Mouse (Mus musculus) ES-Bruce4 (cell line): ENCODE data around the gene Farsa. TPM values are rescaled to one million over a fixed set of nuclear protein-coding genes. Genes with fewer than 3 reads are reported as not detected.

Source experiments
- H3K27ac ChIP-seq: 2 replicates; pipeline ENCODE4 v1.5.1; 2012; ENCODE audit warnings: low read length, inconsistent platforms; ENCODE audit not compliant: insufficient read depth
- H3K27me3 ChIP-seq: 2 replicates; pipeline ENCODE4 v1.6.1; 2012; ENCODE audit warnings: mild to moderate bottlenecking, low read length, inconsistent platforms; ENCODE audit not compliant: control insufficient read depth, poor library complexity, insufficient read depth, severe bottlenecking
- H3K36me3 ChIP-seq: 2 replicates; pipeline ENCODE4 v1.6.1; 2012; ENCODE audit warnings: inconsistent platforms, mild to moderate bottlenecking, low read length, moderate library complexity; ENCODE audit not compliant: control insufficient read depth, poor library complexity, insufficient read depth, severe bottlenecking
- H3K4me1 ChIP-seq: one replicate; pipeline ENCODE4 v1.8.1; 2011; ENCODE audit warnings: low read length; ENCODE audit not compliant: control insufficient read depth, insufficient read depth
- H3K4me3 ChIP-seq: 2 replicates; pipeline ENCODE4 v1.5.1; 2011; ENCODE audit warnings: low read depth, mild to moderate bottlenecking, low read length
- H3K9ac ChIP-seq: 2 replicates; pipeline ENCODE4 v1.6.1; 2012; ENCODE audit warnings: low read depth, mild to moderate bottlenecking, inconsistent platforms; ENCODE audit not compliant: poor library complexity, severe bottlenecking
- H3K9me3 ChIP-seq: replicated peaks from 2 replicates; pipeline ENCODE4 v1.6.1; 2012; ENCODE audit warnings: mild to moderate bottlenecking, low read length, inconsistent platforms; ENCODE audit not compliant: control insufficient read depth, poor library complexity, insufficient read depth, severe bottlenecking
- CTCF ChIP-seq: IDR thresholded peaks from one replicate; pipeline ENCODE4 v1.8.1; 2011; ENCODE audit warnings: low read depth, low read length
- EP300 ChIP-seq: IDR thresholded peaks from 2 replicates; pipeline ENCODE4 v1.6.1; 2011; ENCODE audit warnings: low read depth, low read length; ENCODE audit not compliant: insufficient read depth
- POLR2A ChIP-seq: IDR thresholded peaks from one replicate; pipeline ENCODE4 v1.8.1; 2011; ENCODE audit warnings: low read length; ENCODE audit not compliant: insufficient read depth
- polyA plus RNA-seq: library from polyadenylated mRNA; stranded (reverse); fragments of >200 nt; gene quantifications from 2 replicates; pipeline ENCODE4 v1.2.4, GENCODE M21; 2011; ENCODE audit warnings: low read depth; ENCODE audit not compliant: missing spikeins, insufficient read depth, insufficient read length

Gene Farsa
- 50.8 and 52.6 TPM in 2 replicates for polyA plus RNA-seq

DNA sequence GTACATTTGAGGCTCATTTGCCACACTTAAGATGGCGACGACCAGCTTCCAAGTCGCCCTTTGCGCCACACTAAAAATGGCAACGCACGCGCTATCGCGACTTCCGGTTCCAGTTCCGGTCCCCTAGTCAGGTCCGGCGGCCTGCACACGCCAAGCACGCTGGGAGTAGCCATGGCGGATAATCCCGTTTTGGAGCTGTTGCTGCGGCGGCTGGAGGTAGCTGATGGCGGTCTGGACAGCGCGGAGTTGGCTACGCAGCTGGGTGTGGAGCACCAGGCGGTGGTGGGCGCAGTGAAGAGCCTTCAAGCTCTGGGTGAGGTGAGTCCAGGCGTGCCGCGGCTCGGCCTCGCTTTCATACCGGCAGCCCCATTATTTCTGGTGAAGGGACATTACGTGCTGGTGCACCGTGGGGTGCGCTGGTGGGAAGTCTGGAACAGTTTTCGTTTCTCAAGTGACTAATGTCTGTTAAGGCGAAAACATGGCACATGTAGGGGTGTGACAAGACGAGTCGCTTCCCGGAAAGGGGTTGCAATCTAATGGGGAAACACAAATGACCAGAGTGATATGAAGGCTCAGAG lies at the start of gene Farsa:
TSS of gene Farsa (plus strand) at position 126 of the 578 bp plus-strand sequence.
- Histone ChIP-seq H3K9me3 (no peaks in the 10 kb centered on the region), H3K27ac (peak within 1 kb of the TSS; percentile 5; the same call in 1 of the 2 replicates), H3K4me1 (peaks cover 3% of the 10 kb centered on the region), H3K36me3 (peaks cover 24% of the 10 kb centered on the region), H3K9ac (peak within 1 kb of the TSS; percentile 70), H3K4me3 (peak within 1 kb of the TSS; percentile 91), H3K27me3 (no peaks in the 10 kb centered on the region)
- TF ChIP-seq EP300 (peak; percentile 57; the same call in 1 of the 2 replicates), CTCF (no peak), POLR2A (peak; percentile 83)

DNA sequence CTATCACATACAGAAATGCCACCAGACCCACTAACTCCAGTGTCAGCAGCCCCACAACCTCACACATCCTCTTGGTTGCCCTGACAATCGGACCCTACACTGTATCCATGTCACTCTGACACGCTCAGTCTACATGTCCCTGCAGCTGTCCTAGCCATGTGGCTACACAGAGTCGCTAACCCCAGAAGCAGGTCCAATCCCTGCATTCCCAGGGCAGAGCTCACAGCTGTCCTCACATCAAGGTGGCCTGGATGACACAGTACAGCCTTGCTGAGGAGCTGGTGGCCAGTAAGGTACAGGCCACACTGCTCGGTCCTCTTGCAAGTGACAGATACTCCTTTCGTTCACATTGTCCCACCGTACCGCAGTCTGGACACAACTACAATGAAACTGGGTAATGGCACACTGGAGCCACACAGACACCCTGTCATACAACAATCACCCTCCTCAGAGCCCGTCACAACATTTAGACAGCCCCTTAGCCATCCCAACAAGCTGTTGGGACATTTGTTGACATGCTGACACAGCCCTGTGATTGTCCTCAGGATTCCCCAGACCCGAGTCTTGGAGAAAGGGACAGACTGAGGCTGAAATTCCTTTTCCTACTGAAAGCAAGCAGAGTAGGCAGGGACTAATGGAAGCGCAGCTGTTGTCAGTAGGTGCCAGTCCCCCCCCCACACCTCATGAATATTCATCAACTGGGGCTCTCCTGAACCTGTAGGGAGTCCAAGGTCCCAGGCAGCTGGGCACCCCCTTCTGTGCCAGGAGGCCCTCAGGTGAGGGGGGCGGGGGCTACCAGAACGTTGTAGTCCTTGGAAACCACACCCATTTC lies 47.5 kb upstream of the Farsa start:
- H3K36me3 ChIP-seq: no peaks in the 10 kb centered on the region
- TF ChIP-seq EP300 (no peak), POLR2A (no peak), CTCF (no peak)
- H3K4me1 ChIP-seq: no peaks in the 10 kb centered on the region
- peaks cover 2% of the 10 kb centered on the region; the same call in 1 of the 2 replicates for H3K27me3 ChIP-seq
- H3K9ac ChIP-seq: no peak overlapping the region
- H3K9me3 ChIP-seq: peaks cover 6% of the 10 kb centered on the region; the same call in 1 of the 2 replicates
- no peak overlapping the region for H3K27ac ChIP-seq
- no peak overlapping the region for H3K4me3 ChIP-seq

DNA sequence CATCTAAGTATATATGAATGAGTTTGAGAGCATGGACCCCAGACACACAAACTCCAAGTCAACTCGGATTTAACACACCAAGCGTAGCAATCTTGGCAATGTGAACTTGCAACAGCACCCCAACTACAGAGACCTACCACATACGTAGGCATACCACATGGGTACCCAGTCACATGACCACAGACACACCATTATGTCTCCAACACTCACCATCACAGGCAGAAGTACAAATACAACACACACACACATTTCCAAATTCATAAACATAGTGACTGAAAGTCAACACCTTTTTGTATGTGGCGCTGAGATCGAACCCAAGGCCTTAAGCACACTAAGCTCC lies 46.9 kb upstream of the Farsa start:
- Histone ChIP-seq H3K27me3 (peaks cover 2% of the 10 kb centered on the region; the same call in 1 of the 2 replicates), H3K9me3 (peaks cover 6% of the 10 kb centered on the region; the same call in 1 of the 2 replicates), H3K4me3 (no peak overlapping the region), H3K4me1 (no peaks in the 10 kb centered on the region), H3K36me3 (no peaks in the 10 kb centered on the region), H3K9ac (no peak overlapping the region), H3K27ac (no peak overlapping the region)
- no peak for TF ChIP-seq EP300
- TF ChIP-seq CTCF: no peak
- TF ChIP-seq POLR2A: no peak

DNA sequence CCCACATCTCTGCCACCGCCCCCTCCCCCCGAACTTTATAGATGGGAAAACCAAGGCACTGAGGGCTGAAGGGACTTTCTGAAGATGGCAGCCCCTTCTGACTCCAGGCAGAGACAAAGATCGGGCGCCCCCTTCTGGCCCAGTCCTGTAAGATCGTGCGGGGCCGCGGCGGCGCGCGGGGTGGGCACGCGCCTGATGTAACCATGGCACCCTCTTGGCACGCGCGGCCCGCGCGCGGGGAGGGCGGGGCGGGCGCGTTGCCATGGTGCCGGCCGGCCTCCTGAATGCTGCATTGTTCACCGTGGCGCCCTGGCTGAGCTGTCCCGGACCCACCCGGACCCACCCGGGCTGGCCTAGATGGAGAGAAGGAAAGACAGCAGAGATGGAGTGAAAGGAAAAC lies 45.9 kb upstream of the Farsa start:
- Histone ChIP-seq H3K27me3 (peaks cover 2% of the 10 kb centered on the region; the same call in 1 of the 2 replicates), H3K9me3 (peaks cover 6% of the 10 kb centered on the region; the same call in 1 of the 2 replicates), H3K27ac (no peak overlapping the region), H3K4me3 (no peak overlapping the region), H3K36me3 (no peaks in the 10 kb centered on the region), H3K9ac (no peak overlapping the region), H3K4me1 (no peaks in the 10 kb centered on the region)
- TF ChIP-seq CTCF (peak; percentile 64), POLR2A (no peak), EP300 (no peak)

DNA sequence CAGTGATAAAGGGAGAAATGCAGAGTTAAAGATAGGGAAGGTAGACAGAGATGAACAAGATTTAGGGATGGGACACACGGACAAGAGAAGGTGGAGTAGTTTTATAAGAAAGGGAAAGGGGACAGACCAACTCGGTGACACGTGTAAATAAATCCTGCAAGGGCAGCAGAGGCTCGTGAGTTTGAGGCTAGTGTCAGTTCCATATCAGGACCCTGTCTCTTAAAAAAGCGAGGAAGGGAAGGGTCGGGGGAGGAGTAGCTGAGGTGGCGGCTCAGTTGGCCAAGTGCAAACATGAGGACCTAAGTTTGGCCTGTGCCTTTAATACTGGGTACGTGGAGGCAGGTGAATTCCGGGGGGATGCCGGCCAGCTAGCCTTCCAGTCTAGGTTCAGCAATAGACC lies 45.5 kb upstream of the Farsa start:
- no peak overlapping the region for H3K4me3 ChIP-seq
- no peak overlapping the region for H3K9ac ChIP-seq
- no peak for TF ChIP-seq EP300
- TF ChIP-seq CTCF: no peak
- TF ChIP-seq POLR2A: no peak
- no peak overlapping the region for H3K27ac ChIP-seq
- H3K9me3 ChIP-seq: peaks cover 3% of the 10 kb centered on the region; the same call in 1 of the 2 replicates
- no peaks in the 10 kb centered on the region for H3K4me1 ChIP-seq
- no peaks in the 10 kb centered on the region for H3K36me3 ChIP-seq
- peaks cover 2% of the 10 kb centered on the region; the same call in 1 of the 2 replicates for H3K27me3 ChIP-seq

DNA sequence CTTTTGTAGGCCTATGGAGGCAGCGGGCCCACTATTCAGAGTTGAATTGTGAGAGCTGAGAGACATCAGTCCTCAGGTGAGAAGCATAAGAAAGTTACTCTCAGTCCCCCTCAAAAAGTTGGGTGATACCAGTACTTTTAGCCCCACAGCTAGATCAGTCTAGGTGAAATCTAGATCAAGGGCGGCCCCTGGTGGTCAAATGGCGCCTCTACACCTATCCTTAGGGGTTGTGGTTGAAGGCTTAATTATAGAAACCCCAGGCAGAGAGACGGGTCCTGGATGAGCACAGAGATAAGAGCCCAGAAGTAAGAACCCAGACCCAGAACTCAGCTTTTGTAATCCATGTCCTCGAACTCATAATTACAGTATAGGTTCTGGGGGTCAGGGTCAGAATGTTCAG lies 43.7 kb upstream of the Farsa start:
- TF ChIP-seq CTCF: peak; percentile 58
- no peak for TF ChIP-seq POLR2A
- peaks cover 2% of the 10 kb centered on the region; the same call in 1 of the 2 replicates for H3K9me3 ChIP-seq
- no peaks in the 10 kb centered on the region for H3K36me3 ChIP-seq
- H3K4me1 ChIP-seq: no peaks in the 10 kb centered on the region
- H3K27ac ChIP-seq: no peak overlapping the region
- H3K9ac ChIP-seq: no peak overlapping the region
- H3K27me3 ChIP-seq: 0 out of 2 replicates have a peak, but pooled peaks cover 2% of the 10 kb centered on the region
- no peak overlapping the region for H3K4me3 ChIP-seq
